Mouse (Mus musculus) heart, embryonic 13.5 days (tissue): ENCODE results near the gene Adam15. TPM values are rescaled to one million over a fixed set of nuclear protein-coding genes. Genes with fewer than 3 reads are reported as not detected.

ENCODE experiments used
- ATAC-seq: fragments of 200-750 bp; cut with Nextera tagmentation; 2 replicates; pipeline ENCODE4 v1.8.0; 2017; ENCODE audit warnings: moderate TSS enrichment; ENCODE audit not compliant: insufficient number of reproducible peaks, low FRiP score, low TSS enrichment; ENCODE audit errors: extremely low read depth
- H3K27ac ChIP-seq: fragments of 300-500 bp; sonication (generic); replicated peaks from 2 replicates; pipeline ENCODE4 v1.5.1; 2015; ENCODE audit warnings: moderate library complexity, mild to moderate bottlenecking, inconsistent platforms
- H3K27me3 ChIP-seq: fragments of 300-500 bp; sonication (generic); replicated peaks from 2 replicates; pipeline ENCODE4 v1.6.1; 2015; ENCODE audit warnings: mild to moderate bottlenecking, inconsistent platforms
- H3K36me3 ChIP-seq: fragments of 300-500 bp; sonication (generic); 2 replicates; pipeline ENCODE4 v1.6.1; 2015; ENCODE audit warnings: mild to moderate bottlenecking, inconsistent platforms
- H3K4me1 ChIP-seq: fragments of 300-500 bp; sonication (generic); 2 replicates; pipeline ENCODE4 v1.6.1; 2015; ENCODE audit warnings: inconsistent platforms
- H3K4me2 ChIP-seq: fragments of 300-500 bp; sonication (generic); 2 replicates; pipeline ENCODE4 v1.6.1; 2015; ENCODE audit warnings: inconsistent platforms, mild to moderate bottlenecking, moderate library complexity
- H3K4me3 ChIP-seq: fragments of 300-500 bp; sonication (generic); 2 replicates; pipeline ENCODE4 v1.5.1; 2015; ENCODE audit warnings: moderate library complexity, mild to moderate bottlenecking, inconsistent platforms
- H3K9ac ChIP-seq: fragments of 300-500 bp; sonication (generic); 2 replicates; pipeline ENCODE4 v1.6.1; 2015; ENCODE audit warnings: inconsistent platforms, mild to moderate bottlenecking, moderate library complexity
- H3K9me3 ChIP-seq: fragments of 300-500 bp; sonication (generic); 2 replicates; pipeline ENCODE4 v1.6.1; 2016; ENCODE audit warnings: inconsistent platforms
- WGBS: fragments of 180-500 bp; shearing (Covaris S2); methylation state at CpG from one replicate; pipeline ENCODE4 v1.1.7; 2015; ENCODE audit warnings: mixed read lengths; 5-methylcytosine and 5-hydroxymethylcytosine counted together
- polyA plus RNA-seq: library from polyadenylated mRNA; unstranded; fragments of >200 nt; fragmentation: Nextera tagmentation; extraction: Ambion mirVana; gene quantifications from 2 replicates; pipeline ENCODE4 v1.2.1, GENCODE M21; 2015

Adam15 gene
- polyA plus RNA-seq, 1 experiment from 2014 or later = 58.3 TPM

- no peak for ATAC-seq
- no peaks in the 10 kb centered on the region for H3K36me3 ChIP-seq
- no peaks in the 10 kb centered on the region; the same call in 1 of the 2 replicates for H3K9me3 ChIP-seq
- H3K27ac ChIP-seq = no peak overlapping the region
- WGBS = 36% methylated on average over 2 of the region's 2 CpGs
- peaks cover 37% of the 10 kb centered on the region for H3K4me1 ChIP-seq
- peak overlapping the region; percentile 45; the same call in 1 of the 2 replicates for H3K4me3 ChIP-seq
- peaks cover 39% of the 10 kb centered on the region for H3K27me3 ChIP-seq
- H3K9ac ChIP-seq = peak overlapping the region; percentile 71
- peak overlapping the region; percentile 69 for H3K4me2 ChIP-seq
Observed at GRCm38 (mm10) chr3:89314791-89315190, 35.0 kb downstream of the Adam15 start.

GRCm38 (mm10) chr3:89314340-89314739 is 35.5 kb downstream of the Adam15 start:
- Histone ChIP-seq H3K4me2 (no peak overlapping the region), H3K4me3 (no peak overlapping the region), H3K27me3 (peaks cover 34% of the 10 kb centered on the region), H3K4me1 (peaks cover 32% of the 10 kb centered on the region), H3K27ac (0 out of 2 replicates have a peak overlapping the region, but pooled peaks have one; percentile 0), H3K9me3 (no peaks in the 10 kb centered on the region; the same call in 1 of the 2 replicates), H3K36me3 (no peaks in the 10 kb centered on the region), H3K9ac (no peak overlapping the region; the same call in 1 of the 2 replicates)
- no peak for ATAC-seq
- 43% methylated on average over 5 of the region's 5 CpGs for WGBS

- H3K9ac ChIP-seq = peak overlapping the region; percentile 34; the same call in 1 of the 2 replicates
- H3K36me3 ChIP-seq = no peaks in the 10 kb centered on the region
- H3K27ac ChIP-seq = no peak overlapping the region
- H3K4me3 ChIP-seq = no peak overlapping the region
- H3K4me2 ChIP-seq = no peak overlapping the region
- ATAC-seq = no peak
- no peaks in the 10 kb centered on the region; the same call in 1 of the 2 replicates for H3K9me3 ChIP-seq
- H3K27me3 ChIP-seq = no peaks in the 10 kb centered on the region
- 2% methylated on average over 9 of the region's 9 CpGs for WGBS
- no peaks in the 10 kb centered on the region for H3K4me1 ChIP-seq
Observed at GRCm38 (mm10) chr3:89308089-89308488, 41.7 kb downstream of the Adam15 start.

GRCm38 (mm10) chr3:89305551-89306325 is 44.1 kb downstream of the Adam15 start:
- no peaks in the 10 kb centered on the region for H3K36me3 ChIP-seq
- peaks cover 4% of the 10 kb centered on the region; the same call in 1 of the 2 replicates for H3K27me3 ChIP-seq
- H3K9me3 ChIP-seq = no peaks in the 10 kb centered on the region
- H3K4me3 ChIP-seq = no peak overlapping the region
- no peak overlapping the region for H3K9ac ChIP-seq
- H3K27ac ChIP-seq = no peak overlapping the region
- H3K4me1 ChIP-seq = no peaks in the 10 kb centered on the region
- 73% methylated on average over 8 of the region's 8 CpGs for WGBS
- H3K4me2 ChIP-seq = no peak overlapping the region
- ATAC-seq = no peak

GRCm38 (mm10) chr3:89305105-89305504 is 44.7 kb downstream of the Adam15 start:
- no peak overlapping the region for H3K9ac ChIP-seq
- WGBS = 71% methylated on average over 4 of the region's 4 CpGs
- H3K4me2 ChIP-seq = no peak overlapping the region
- H3K27ac ChIP-seq = no peak overlapping the region
- no peaks in the 10 kb centered on the region for H3K36me3 ChIP-seq
- H3K9me3 ChIP-seq = no peaks in the 10 kb centered on the region
- ATAC-seq = no peak
- H3K27me3 ChIP-seq = peaks cover 7% of the 10 kb centered on the region; the same call in 1 of the 2 replicates
- H3K4me1 ChIP-seq = no peaks in the 10 kb centered on the region; the same call in 1 of the 2 replicates
- H3K4me3 ChIP-seq = no peak overlapping the region

- no peaks in the 10 kb centered on the region for H3K36me3 ChIP-seq
- H3K9ac ChIP-seq = no peak overlapping the region
- peaks cover 8% of the 10 kb centered on the region; the same call in 1 of the 2 replicates for H3K27me3 ChIP-seq
- H3K4me2 ChIP-seq = no peak overlapping the region
- no peak for ATAC-seq
- no peak overlapping the region for H3K27ac ChIP-seq
- WGBS = 56% methylated on average over 6 of the region's 6 CpGs
- no peaks in the 10 kb centered on the region; the same call in 1 of the 2 replicates for H3K4me1 ChIP-seq
- H3K9me3 ChIP-seq = no peaks in the 10 kb centered on the region
- H3K4me3 ChIP-seq = no peak overlapping the region
Observed at GRCm38 (mm10) chr3:89304440-89304839, 45.4 kb downstream of the Adam15 start.

- Histone ChIP-seq H3K4me2 (no peak overlapping the region), H3K27me3 (peaks cover 8% of the 10 kb centered on the region; the same call in 1 of the 2 replicates), H3K9me3 (no peaks in the 10 kb centered on the region), H3K27ac (no peak overlapping the region), H3K4me1 (no peaks in the 10 kb centered on the region; the same call in 1 of the 2 replicates), H3K4me3 (no peak overlapping the region), H3K36me3 (no peaks in the 10 kb centered on the region), H3K9ac (0 out of 2 replicates have a peak overlapping the region, but pooled peaks have one; percentile 3)
- ATAC-seq = no peak
- 66% methylated on average over 2 of the region's 2 CpGs for WGBS
Observed at GRCm38 (mm10) chr3:89300514-89300913, 49.3 kb downstream of the Adam15 start.

- Histone ChIP-seq H3K36me3 (no peaks in the 10 kb centered on the region), H3K9me3 (no peaks in the 10 kb centered on the region), H3K27me3 (peaks cover 8% of the 10 kb centered on the region; the same call in 1 of the 2 replicates), H3K4me3 (peak overlapping the region; percentile 40), H3K4me2 (peak overlapping the region; percentile 70), H3K9ac (peak overlapping the region; percentile 69), H3K4me1 (no peaks in the 10 kb centered on the region; the same call in 1 of the 2 replicates), H3K27ac (no peak overlapping the region)
- no peak for ATAC-seq
- 48% methylated on average over 1 of the region's 1 CpGs for WGBS
Observed at GRCm38 (mm10) chr3:89300071-89300470, 49.7 kb downstream of the Adam15 start.

- H3K4me3 ChIP-seq = peak overlapping the region; percentile 40
- H3K4me1 ChIP-seq = no peaks in the 10 kb centered on the region; the same call in 1 of the 2 replicates
- no peaks in the 10 kb centered on the region for H3K9me3 ChIP-seq
- H3K27me3 ChIP-seq = peaks cover 8% of the 10 kb centered on the region; the same call in 1 of the 2 replicates
- 4% methylated on average over 14 of the region's 14 CpGs for WGBS
- H3K36me3 ChIP-seq = no peaks in the 10 kb centered on the region
- no peak overlapping the region for H3K27ac ChIP-seq
- H3K4me2 ChIP-seq = peak overlapping the region; percentile 70
- ATAC-seq = no peak
- peak overlapping the region; percentile 69 for H3K9ac ChIP-seq
Observed at GRCm38 (mm10) chr3:89299499-89299898, 50.3 kb downstream of the Adam15 start.

GRCm38 (mm10) chr3:89298908-89299307 is 50.9 kb downstream of the Adam15 start:
- Histone ChIP-seq H3K27ac (no peak overlapping the region), H3K9ac (no peak overlapping the region), H3K36me3 (no peaks in the 10 kb centered on the region), H3K9me3 (no peaks in the 10 kb centered on the region), H3K4me2 (peak overlapping the region; percentile 70; the same call in 1 of the 2 replicates), H3K4me1 (no peaks in the 10 kb centered on the region; the same call in 1 of the 2 replicates), H3K27me3 (peaks cover 8% of the 10 kb centered on the region; the same call in 1 of the 2 replicates), H3K4me3 (0 out of 2 replicates have a peak overlapping the region, but pooled peaks have one; percentile 40)
- WGBS = 75% methylated on average over 6 of the region's 6 CpGs
- no peak for ATAC-seq

- no peak overlapping the region for H3K4me2 ChIP-seq
- no peak for ATAC-seq
- no peaks in the 10 kb centered on the region for H3K9me3 ChIP-seq
- WGBS = 64% methylated on average over 11 of the region's 11 CpGs
- H3K9ac ChIP-seq = no peak overlapping the region
- H3K27me3 ChIP-seq = peaks cover 4% of the 10 kb centered on the region; the same call in 1 of the 2 replicates
- no peak overlapping the region for H3K4me3 ChIP-seq
- H3K4me1 ChIP-seq = no peaks in the 10 kb centered on the region; the same call in 1 of the 2 replicates
- no peak overlapping the region for H3K27ac ChIP-seq
- H3K36me3 ChIP-seq = no peaks in the 10 kb centered on the region
Observed at GRCm38 (mm10) chr3:89296761-89297396, 52.9 kb downstream of the Adam15 start.
